16 mouse cellular contexts compared by ENCODE assay signal in the genomic region with DNA sequence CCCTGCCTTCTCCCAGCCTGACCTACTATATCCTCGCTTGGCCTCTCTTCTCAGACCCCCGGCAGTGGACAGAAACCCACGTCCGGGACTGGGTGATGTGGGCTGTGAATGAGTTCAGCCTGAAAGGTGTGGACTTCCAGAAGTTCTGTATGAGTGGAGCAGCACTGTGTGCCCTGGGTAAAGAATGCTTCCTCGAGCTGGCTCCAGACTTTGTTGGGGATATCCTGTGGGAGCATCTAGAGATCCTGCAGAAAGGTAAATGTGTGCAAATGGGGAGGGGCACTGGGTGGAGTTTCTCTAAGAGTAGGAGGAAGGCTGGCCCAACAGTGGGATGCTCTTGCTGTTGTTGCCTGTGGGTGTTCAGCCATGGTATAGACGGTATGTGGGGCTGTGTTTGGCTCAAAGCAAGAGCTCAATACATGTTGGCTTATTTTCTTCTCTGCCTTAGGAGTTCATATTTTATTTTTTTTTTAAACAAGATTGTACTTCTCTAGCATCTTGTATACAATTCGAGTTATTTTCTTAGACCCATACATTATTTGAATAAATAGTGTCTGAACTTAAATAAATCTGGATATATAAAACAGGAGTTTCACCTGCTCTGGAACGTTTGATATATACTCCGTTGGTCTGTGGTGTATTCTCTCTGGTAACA.
"Had no signal": no experiment of that assay in that cellular context is flagged by ENCODE, and none has a peak within 500 bp of the region (broad histone marks: within the 10 kb centered on the region; RNA-seq: fewer than 3 reads in every experiment).

No protein-coding gene starts in this region.

- H3K36me3 ChIP-seq: neural tube, embryonic 13.5 days had no signal

- H3K9ac ChIP-seq: kidney, embryonic 15.5 days; liver, embryonic 15.5 days; lung, embryonic 15.5 days; neural tube, embryonic 13.5 days had no signal

- H3K4me3 ChIP-seq: kidney, embryonic 15.5 days; left cerebral cortex, adult 2 months; liver, embryonic 15.5 days; lung, embryonic 15.5 days; neural tube, embryonic 13.5 days had no signal

- H3K27me3 ChIP-seq: kidney, embryonic 15.5 days; liver, embryonic 15.5 days; lung, embryonic 15.5 days; neural tube, embryonic 13.5 days had no signal

- H3K27ac ChIP-seq: kidney, embryonic 15.5 days; left cerebral cortex, adult 2 months; liver, embryonic 15.5 days; lung, embryonic 15.5 days; neural tube, embryonic 13.5 days; stomach, postnatal 0 days had no signal

- DNase-seq: kidney, adult 11 months; kidney, adult 8-10 months; kidney, postnatal 10 days; kidney, postnatal 36 days; layer of hippocampus, postnatal 36 days; midbrain, embryonic 14.5 days; retina, postnatal 1 day; right cerebral cortex, postnatal 25 days; spleen, adult 18-20 months; thymus, postnatal 25 days had no signal

- H3K4me1 ChIP-seq: neural tube, embryonic 13.5 days had no signal
